Mouse (Mus musculus) midbrain, embryonic 16.5 days (tissue): ENCODE results near the gene Brd1. TPM values are rescaled to one million over a fixed set of nuclear protein-coding genes. Genes with fewer than 3 reads are reported as not detected.

Experiments used
- ATAC-seq: fragments of 200-750 bp; cut with Nextera tagmentation; 2 replicates; pipeline ENCODE4 v1.8.0; 2017; ENCODE audit warnings: moderate TSS enrichment
- H3K27ac ChIP-seq: fragments of 300-500 bp; sonication (generic); 2 replicates; pipeline ENCODE4 v1.5.1; 2014; ENCODE audit warnings: mild to moderate bottlenecking, low read length, mixed read lengths
- H3K27me3 ChIP-seq: fragments of 300-500 bp; sonication (generic); 2 replicates; pipeline ENCODE4 v1.6.1; 2014; ENCODE audit warnings: low read depth, low read length, mixed read lengths; ENCODE audit not compliant: control insufficient read depth, insufficient read depth
- H3K36me3 ChIP-seq: fragments of 300-500 bp; sonication (generic); 2 replicates; pipeline ENCODE4 v1.6.1; 2014; ENCODE audit warnings: mild to moderate bottlenecking, low read length, moderate library complexity, mixed read lengths; ENCODE audit not compliant: control insufficient read depth, insufficient read depth
- H3K4me1 ChIP-seq: fragments of 300-500 bp; sonication (generic); 2 replicates; pipeline ENCODE4 v1.6.1; 2014; ENCODE audit warnings: mild to moderate bottlenecking, low read length, mixed read lengths; ENCODE audit not compliant: control insufficient read depth, insufficient read depth
- H3K4me2 ChIP-seq: fragments of 300-500 bp; sonication (generic); 2 replicates; pipeline ENCODE4 v1.6.1; 2014; ENCODE audit warnings: mild to moderate bottlenecking, low read length, mixed read lengths
- H3K4me3 ChIP-seq: fragments of 300-500 bp; sonication (generic); 2 replicates; pipeline ENCODE4 v1.5.1; 2014; ENCODE audit warnings: low read depth, mild to moderate bottlenecking, low read length, moderate library complexity, mixed read lengths
- H3K9ac ChIP-seq: fragments of 300-500 bp; sonication (generic); 2 replicates; pipeline ENCODE4 v1.6.1; 2014; ENCODE audit warnings: low read depth, low read length, mixed read lengths
- H3K9me3 ChIP-seq: fragments of 300-500 bp; sonication (generic); replicated peaks from 2 replicates; pipeline ENCODE4 v1.6.1; 2014; ENCODE audit warnings: mild to moderate bottlenecking, low read length, mixed read lengths; ENCODE audit not compliant: control insufficient read depth, poor library complexity, severe bottlenecking
- WGBS: fragments of 180-500 bp; shearing (Covaris S2); extraction: QIAGEN DNeasy Blood & Tissue Kit; methylation state at CpG from one replicate; pipeline ENCODE4 v1.1.7; 2014; 5-methylcytosine and 5-hydroxymethylcytosine counted together
- polyA plus RNA-seq: library from polyadenylated mRNA; unstranded; fragments of >200 nt; fragmentation: Nextera tagmentation; extraction: Ambion mirVana; gene quantifications from 2 replicates; pipeline ENCODE4 v1.2.1, GENCODE M21; 2015

Brd1 gene
- polyA plus RNA-seq, 1 experiment from 2014 or later: 15.5 TPM

GRCm38 (mm10) chr15:88686725-88687124 is 47.3 kb downstream of the Brd1 start:
- peaks cover 31% of the 10 kb centered on the region for H3K36me3 ChIP-seq
- 91% methylated on average over 5 of the region's 5 CpGs for WGBS

GRCm38 (mm10) chr15:88684039-88684438 is 50.0 kb downstream of the Brd1 start:
- Histone ChIP-seq H3K4me1 (no peaks in the 10 kb centered on the region), H3K36me3 (peaks cover 10% of the 10 kb centered on the region; the same call in 1 of the 2 replicates), H3K9ac (no peak overlapping the region), H3K4me2 (no peak overlapping the region), H3K27ac (no peak overlapping the region), H3K27me3 (no peaks in the 10 kb centered on the region), H3K9me3 (no peaks in the 10 kb centered on the region), H3K4me3 (no peak overlapping the region)
- 97% methylated on average over 6 of the region's 6 CpGs for WGBS
- ATAC-seq: no peak

More at GRCm38 (mm10) chr15:88686725-88687124, 47.3 kb downstream of the Brd1 start:
- H3K27ac ChIP-seq: no peak overlapping the region
- H3K4me2 ChIP-seq: no peak overlapping the region
- H3K4me3 ChIP-seq: no peak overlapping the region
- no peak for ATAC-seq
- no peaks in the 10 kb centered on the region for H3K27me3 ChIP-seq
- H3K9ac ChIP-seq: no peak overlapping the region
- no peaks in the 10 kb centered on the region for H3K4me1 ChIP-seq
- H3K9me3 ChIP-seq: no peaks in the 10 kb centered on the region

- no peak overlapping the region for H3K4me3 ChIP-seq
- no peak for ATAC-seq
- H3K4me1 ChIP-seq: no peaks in the 10 kb centered on the region
- WGBS: 78% methylated on average over 5 of the region's 5 CpGs
- H3K4me2 ChIP-seq: no peak overlapping the region
- H3K27ac ChIP-seq: no peak overlapping the region
- 0 out of 2 replicates have a peak, but pooled peaks cover 3% of the 10 kb centered on the region for H3K36me3 ChIP-seq
- H3K9ac ChIP-seq: no peak overlapping the region
- no peaks in the 10 kb centered on the region for H3K9me3 ChIP-seq
- no peaks in the 10 kb centered on the region for H3K27me3 ChIP-seq
These were observed 53.1 kb downstream of the Brd1 start for GRCm38 (mm10) chr15:88680931-88681330.

- Histone ChIP-seq H3K36me3 (no peaks in the 10 kb centered on the region), H3K4me2 (no peak overlapping the region), H3K27me3 (no peaks in the 10 kb centered on the region), H3K9me3 (no peaks in the 10 kb centered on the region), H3K4me3 (no peak overlapping the region), H3K9ac (no peak overlapping the region), H3K4me1 (no peaks in the 10 kb centered on the region), H3K27ac (no peak overlapping the region)
- no peak for ATAC-seq
- 88% methylated on average over 5 of the region's 5 CpGs for WGBS
These were observed 56.5 kb downstream of the Brd1 start for GRCm38 (mm10) chr15:88677568-88677967.

- WGBS: 67% methylated on average over 5 of the region's 5 CpGs
- H3K27ac ChIP-seq: no peak overlapping the region
- ATAC-seq: no peak
These were observed 58.0 kb downstream of the Brd1 start for GRCm38 (mm10) chr15:88675998-88676397.

GRCm38 (mm10) chr15:88668693-88669092 is 65.3 kb downstream of the Brd1 start:
- Histone ChIP-seq H3K4me3 (no peak overlapping the region), H3K4me2 (no peak overlapping the region), H3K36me3 (no peaks in the 10 kb centered on the region), H3K4me1 (no peaks in the 10 kb centered on the region), H3K27ac (no peak overlapping the region), H3K9ac (no peak overlapping the region), H3K9me3 (no peaks in the 10 kb centered on the region), H3K27me3 (no peaks in the 10 kb centered on the region)
- WGBS: 81% methylated on average over 2 of the region's 2 CpGs
- no peak for ATAC-seq

More at GRCm38 (mm10) chr15:88675998-88676397, 58.0 kb downstream of the Brd1 start:
- Histone ChIP-seq H3K27me3 (no peaks in the 10 kb centered on the region), H3K4me1 (no peaks in the 10 kb centered on the region), H3K9ac (no peak overlapping the region), H3K4me3 (no peak overlapping the region), H3K4me2 (no peak overlapping the region), H3K36me3 (no peaks in the 10 kb centered on the region), H3K9me3 (no peaks in the 10 kb centered on the region)

GRCm38 (mm10) chr15:88667653-88668052 is 66.4 kb downstream of the Brd1 start:
- Histone ChIP-seq H3K27me3 (peaks cover 4% of the 10 kb centered on the region; the same call in 1 of the 2 replicates), H3K4me1 (no peaks in the 10 kb centered on the region; the same call in 1 of the 2 replicates), H3K9ac (no peak overlapping the region), H3K4me3 (no peak overlapping the region), H3K9me3 (no peaks in the 10 kb centered on the region), H3K4me2 (no peak overlapping the region), H3K36me3 (no peaks in the 10 kb centered on the region), H3K27ac (no peak overlapping the region)
- WGBS: 91% methylated on average over 3 of the region's 3 CpGs
- ATAC-seq: no peak

- Histone ChIP-seq H3K27ac (no peak overlapping the region), H3K9ac (no peak overlapping the region), H3K36me3 (no peaks in the 10 kb centered on the region), H3K4me2 (no peak overlapping the region), H3K4me3 (no peak overlapping the region), H3K9me3 (no peaks in the 10 kb centered on the region), H3K27me3 (peaks cover 7% of the 10 kb centered on the region), H3K4me1 (peaks cover 5% of the 10 kb centered on the region)
- no peak for ATAC-seq
- 65% methylated on average over 4 of the region's 4 CpGs for WGBS
These were observed 68.2 kb downstream of the Brd1 start for GRCm38 (mm10) chr15:88665846-88666245.

- H3K9me3 ChIP-seq: no peaks in the 10 kb centered on the region
- no peak overlapping the region for H3K4me3 ChIP-seq
- no peaks in the 10 kb centered on the region for H3K36me3 ChIP-seq
- WGBS: 36% methylated on average over 11 of the region's 11 CpGs
- H3K4me1 ChIP-seq: peaks cover 5% of the 10 kb centered on the region
- ATAC-seq: no peak
- no peak overlapping the region for H3K4me2 ChIP-seq
- H3K27me3 ChIP-seq: peaks cover 7% of the 10 kb centered on the region
- H3K9ac ChIP-seq: no peak overlapping the region
- no peak overlapping the region for H3K27ac ChIP-seq
These were observed 71.0 kb downstream of the Brd1 start for GRCm38 (mm10) chr15:88663041-88663440.
